Mouse (Mus musculus) liver, embryonic 11.5 days (tissue): Measurements from ENCODE around the gene Adamts3. TPM values are rescaled to one million over a fixed set of nuclear protein-coding genes. Genes with fewer than 3 reads are reported as not detected.

Experiments used
- ATAC-seq: fragments of 200-750 bp; cut with Nextera tagmentation; replicated peaks from 2 replicates; pipeline ENCODE4 v1.8.0; 2017; ENCODE audit warnings: moderate number of reproducible peaks, mild to moderate bottlenecking, moderate TSS enrichment, moderate library complexity; ENCODE audit not compliant: low FRiP score
- DNase-seq: peaks from one replicate; pipeline ENCODE4 v3.0.0-alpha.2; 2017; ENCODE audit warnings: low spot score
- H3K27ac ChIP-seq: fragments of 300-500 bp; sonication (generic); 2 replicates; pipeline ENCODE4 v1.5.1; 2014; ENCODE audit warnings: mild to moderate bottlenecking, low read depth, low read length, control low read depth
- H3K27me3 ChIP-seq: fragments of 300-500 bp; sonication (generic); replicated peaks from 2 replicates; pipeline ENCODE4 v1.6.1; 2014; ENCODE audit warnings: low read length, mixed read lengths; ENCODE audit not compliant: control insufficient read depth, insufficient read depth
- H3K36me3 ChIP-seq: fragments of 300-500 bp; sonication (generic); 2 replicates; pipeline ENCODE4 v1.6.1; 2014; ENCODE audit warnings: mild to moderate bottlenecking, low read length, moderate library complexity, mixed read lengths; ENCODE audit not compliant: control insufficient read depth, insufficient read depth
- H3K4me1 ChIP-seq: fragments of 300-500 bp; sonication (generic); replicated peaks from 2 replicates; pipeline ENCODE4 v1.6.1; 2014; ENCODE audit warnings: low read length, mixed read lengths; ENCODE audit not compliant: control insufficient read depth, insufficient read depth
- H3K4me2 ChIP-seq: fragments of 300-500 bp; sonication (generic); 2 replicates; pipeline ENCODE4 v1.6.1; 2014; ENCODE audit warnings: mild to moderate bottlenecking, control low read depth, moderate library complexity
- H3K4me3 ChIP-seq: fragments of 300-500 bp; sonication (generic); 2 replicates; pipeline ENCODE4 v1.5.1; 2014; ENCODE audit warnings: low read depth, low read length, control low read depth
- H3K9ac ChIP-seq: fragments of 300-500 bp; sonication (generic); 2 replicates; pipeline ENCODE4 v1.6.1; 2014; ENCODE audit warnings: low read depth, low read length, control low read depth
- H3K9me3 ChIP-seq: fragments of 300-500 bp; sonication (generic); 2 replicates; pipeline ENCODE4 v1.6.1; 2016; ENCODE audit warnings: low read length, inconsistent platforms, mixed read lengths; ENCODE audit not compliant: control insufficient read depth
- WGBS: fragments of 180-500 bp; shearing (Covaris S2); extraction: QIAGEN DNeasy Blood & Tissue Kit; methylation state at CpG from one replicate; pipeline ENCODE4 v1.1.7; 2014; 5-methylcytosine and 5-hydroxymethylcytosine counted together
- polyA plus RNA-seq: library from polyadenylated mRNA; unstranded; fragments of >200 nt; fragmentation: Nextera tagmentation; extraction: Ambion mirVana; gene quantifications from 2 replicates; pipeline ENCODE4 v1.2.1, GENCODE M21; 2014

Gene Adamts3
- polyA plus RNA-seq, 1 experiment from 2014 or later = 5.0 TPM

GRCm38 (mm10) chr5:89844354-89844753 lies 38.8 kb downstream of the Adamts3 start:
- Histone ChIP-seq H3K4me3 (no peak overlapping the region), H3K4me1 (no peaks in the 10 kb centered on the region), H3K9me3 (no peaks in the 10 kb centered on the region), H3K36me3 (no peaks in the 10 kb centered on the region), H3K27ac (no peak overlapping the region), H3K4me2 (no peak overlapping the region), H3K9ac (no peak overlapping the region), H3K27me3 (no peaks in the 10 kb centered on the region)
- 43% methylated on average over 5 of the region's 5 CpGs for WGBS
- no peak for DNase-seq
- 0 out of 2 replicates have a peak, but pooled peaks have one; percentile 41 for ATAC-seq

GRCm38 (mm10) chr5:89843478-89843877 lies 39.7 kb downstream of the Adamts3 start:
- Histone ChIP-seq H3K36me3 (no peaks in the 10 kb centered on the region), H3K4me3 (no peak overlapping the region), H3K4me2 (no peak overlapping the region), H3K9ac (no peak overlapping the region), H3K27ac (no peak overlapping the region), H3K4me1 (no peaks in the 10 kb centered on the region), H3K27me3 (no peaks in the 10 kb centered on the region), H3K9me3 (no peaks in the 10 kb centered on the region)
- no peak for DNase-seq
- ATAC-seq = no peak
- 78% methylated on average over 7 of the region's 7 CpGs for WGBS

- no peak overlapping the region for H3K27ac ChIP-seq
- no peak overlapping the region for H3K4me2 ChIP-seq
- H3K27me3 ChIP-seq = no peaks in the 10 kb centered on the region
- H3K4me1 ChIP-seq = no peaks in the 10 kb centered on the region
- no peaks in the 10 kb centered on the region for H3K36me3 ChIP-seq
- ATAC-seq (no peak), DNase-seq (no peak)
- WGBS = 73% methylated on average over 4 of the region's 4 CpGs
- H3K4me3 ChIP-seq = no peak overlapping the region
- H3K9me3 ChIP-seq = no peaks in the 10 kb centered on the region
- no peak overlapping the region for H3K9ac ChIP-seq
Observed at GRCm38 (mm10) chr5:89839627-89840026, 43.5 kb downstream of the Adamts3 start.

- Histone ChIP-seq H3K27me3 (no peaks in the 10 kb centered on the region), H3K9ac (no peak overlapping the region), H3K4me2 (no peak overlapping the region), H3K36me3 (no peaks in the 10 kb centered on the region), H3K27ac (no peak overlapping the region), H3K4me3 (no peak overlapping the region), H3K4me1 (no peaks in the 10 kb centered on the region), H3K9me3 (no peaks in the 10 kb centered on the region)
- DNase-seq (no peak), ATAC-seq (no peak)
- 79% methylated on average over 1 of the region's 1 CpGs for WGBS
Observed at GRCm38 (mm10) chr5:89821175-89821574, 62.0 kb downstream of the Adamts3 start.

GRCm38 (mm10) chr5:89819531-89819930 lies 63.6 kb downstream of the Adamts3 start:
- Histone ChIP-seq H3K9me3 (no peaks in the 10 kb centered on the region), H3K4me3 (no peak overlapping the region), H3K4me2 (no peak overlapping the region), H3K27ac (no peak overlapping the region), H3K36me3 (no peaks in the 10 kb centered on the region), H3K9ac (no peak overlapping the region), H3K4me1 (no peaks in the 10 kb centered on the region), H3K27me3 (no peaks in the 10 kb centered on the region)
- 25% methylated on average over 3 of the region's 3 CpGs for WGBS
- ATAC-seq (no peak), DNase-seq (no peak)

GRCm38 (mm10) chr5:89816610-89817009 lies 66.5 kb downstream of the Adamts3 start:
- H3K9ac ChIP-seq = no peak overlapping the region
- H3K36me3 ChIP-seq = no peaks in the 10 kb centered on the region
- no peak overlapping the region for H3K4me3 ChIP-seq
- no peaks in the 10 kb centered on the region for H3K4me1 ChIP-seq
- WGBS = 73% methylated on average over 6 of the region's 6 CpGs
- DNase-seq (no peak), ATAC-seq (no peak)
- no peaks in the 10 kb centered on the region for H3K9me3 ChIP-seq
- no peak overlapping the region for H3K27ac ChIP-seq
- H3K4me2 ChIP-seq = no peak overlapping the region
- no peaks in the 10 kb centered on the region for H3K27me3 ChIP-seq

- H3K9me3 ChIP-seq = no peaks in the 10 kb centered on the region
- no peaks in the 10 kb centered on the region for H3K27me3 ChIP-seq
- H3K4me1 ChIP-seq = no peaks in the 10 kb centered on the region
- H3K4me3 ChIP-seq = no peak overlapping the region
- H3K9ac ChIP-seq = no peak overlapping the region
- H3K27ac ChIP-seq = no peak overlapping the region
- no peaks in the 10 kb centered on the region for H3K36me3 ChIP-seq
- WGBS = 89% methylated on average over 3 of the region's 3 CpGs
- DNase-seq = no peak
- ATAC-seq = no peak
- H3K4me2 ChIP-seq = no peak overlapping the region
Observed at GRCm38 (mm10) chr5:89814552-89814951, 68.6 kb downstream of the Adamts3 start.

- no peak overlapping the region for H3K4me3 ChIP-seq
- H3K27ac ChIP-seq = no peak overlapping the region
- 81% methylated on average over 5 of the region's 5 CpGs for WGBS
- H3K36me3 ChIP-seq = no peaks in the 10 kb centered on the region
- DNase-seq (no peak), ATAC-seq (no peak)
- H3K4me1 ChIP-seq = no peaks in the 10 kb centered on the region
- no peak overlapping the region for H3K9ac ChIP-seq
- no peak overlapping the region for H3K4me2 ChIP-seq
- H3K9me3 ChIP-seq = no peaks in the 10 kb centered on the region
- no peaks in the 10 kb centered on the region for H3K27me3 ChIP-seq
Observed at GRCm38 (mm10) chr5:89800181-89800816, 82.8 kb downstream of the Adamts3 start.

- H3K27ac ChIP-seq = no peak overlapping the region
- DNase-seq (no peak), ATAC-seq (no peak)
- no peaks in the 10 kb centered on the region for H3K27me3 ChIP-seq
- H3K9ac ChIP-seq = no peak overlapping the region
- WGBS = 93% methylated on average over 3 of the region's 3 CpGs
- H3K4me2 ChIP-seq = no peak overlapping the region
- no peak overlapping the region for H3K4me3 ChIP-seq
- H3K36me3 ChIP-seq = no peaks in the 10 kb centered on the region
- no peaks in the 10 kb centered on the region for H3K9me3 ChIP-seq
- no peaks in the 10 kb centered on the region for H3K4me1 ChIP-seq
Observed at GRCm38 (mm10) chr5:89793706-89794105, 89.4 kb downstream of the Adamts3 start.
